Mouse (Mus musculus): ENCODE measurements around the gene Tmppe.

GRCm38 (mm10) chr9:114420443-114420842 is 19.5 kb downstream of the Tmppe start:
- TF ChIP-seq POLR2A (IDR thresholded peaks at IDR 0.05; ENCODE audit: low read depth, low read length) = no peak
- no peak for TF ChIP-seq CTCF (conservative IDR thresholded peaks at IDR 0.05; ENCODE audit: insufficient read depth, insufficient read length, low read depth, low read length)

Measured in kidney, adult 2 months (tissue).